Mouse (Mus musculus): ENCODE results near the gene Pin1rt1.

- TF ChIP-seq POLR2A (IDR thresholded peaks at IDR 0.05; ENCODE audit: control insufficient read depth, low read depth, low read length) (no peak), CTCF (IDR thresholded peaks at IDR 0.05; ENCODE audit: control insufficient read depth, insufficient read depth, insufficient replicate concordance, low read depth, low read length) (no peak)
Measured at GRCm38 (mm10) chr2:104732033-104732444, 15.9 kb upstream of the Pin1rt1 start.

Measured in testis, adult 2 months (tissue).